Mouse (Mus musculus): ENCODE data around the gene Aspn. TPM values are rescaled to one million over a fixed set of nuclear protein-coding genes. Genes with fewer than 3 reads are reported as not detected.

Aspn gene
- polyA plus RNA-seq (2016; fragmentation: Nextera tagmentation; extraction: Ambion mirVana): 1.6 and 3.3 TPM in 2 replicates

DNA sequence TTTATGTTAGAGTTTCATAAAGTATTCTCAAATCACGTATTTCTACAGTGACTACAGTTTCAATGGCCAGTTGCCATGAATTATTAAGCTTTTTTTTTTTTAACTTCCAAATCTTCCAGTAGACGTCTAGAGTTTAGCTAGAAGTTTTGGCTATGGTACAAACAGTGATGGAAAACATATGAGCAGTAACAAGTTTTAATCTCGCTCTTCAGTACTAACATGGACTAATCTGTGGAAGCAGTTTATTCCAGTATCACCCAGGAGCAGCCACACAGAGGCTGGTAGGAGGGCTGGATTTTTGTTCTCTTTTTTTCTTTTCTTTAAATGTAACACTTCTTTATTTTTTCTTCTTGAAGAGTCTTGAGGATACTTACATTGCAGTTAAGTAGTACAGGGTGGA lies at the start of gene Aspn:
Gene Aspn (plus strand): TSS at position 165 of the 400 bp plus-strand sequence.
- Histone ChIP-seq H3K4me3 (no peak within 1 kb of the TSS), H3K9me3 (no peaks in the 10 kb centered on the region), H3K4me1 (no peaks in the 10 kb centered on the region), H3K9ac (replicated peaks) (no peak within 1 kb of the TSS), H3K27me3 (no peaks in the 10 kb centered on the region), H3K36me3 (no peaks in the 10 kb centered on the region), H3K4me2 (replicated peaks) (no peak within 1 kb of the TSS), H3K27ac (replicated peaks) (no peak within 1 kb of the TSS)
- ATAC-seq (ENCODE audit: low FRiP score, low read depth): no peak
- 90% methylated on average over 3 of the region's 3 CpGs for WGBS

DNA sequence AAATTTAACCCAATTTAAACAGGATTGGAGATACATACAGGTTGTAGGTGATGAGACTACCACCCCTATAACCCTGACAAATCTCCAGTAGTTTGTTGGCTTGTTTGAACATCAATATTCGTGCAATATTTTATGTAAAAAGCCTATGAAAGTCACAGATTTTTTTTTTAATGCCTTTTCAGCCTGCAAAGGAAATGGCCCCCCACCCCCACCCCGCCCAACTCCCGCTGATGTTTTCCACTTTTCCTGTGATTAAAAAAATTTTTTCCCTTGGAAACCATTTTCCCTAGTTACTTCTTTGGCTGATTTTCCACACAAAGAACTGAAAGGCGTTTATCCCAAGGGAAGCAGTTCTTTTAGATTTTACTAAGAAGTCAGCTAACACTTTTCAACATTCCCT lies 39.7 kb upstream of the Aspn start, which contains the start of gene Ecm2:
Gene Ecm2 (plus strand): TSS at position 301 of the 400 bp plus-strand sequence.
- no peaks in the 10 kb centered on the region for H3K9me3 ChIP-seq
- H3K9ac ChIP-seq (replicated peaks): no peak within 1 kb of the TSS
- H3K36me3 ChIP-seq: no peaks in the 10 kb centered on the region
- H3K27ac ChIP-seq (replicated peaks): no peak within 1 kb of the TSS
- no peak within 1 kb of the TSS for H3K4me3 ChIP-seq
- WGBS: 34% methylated on average over 4 of the region's 4 CpGs
- no peak within 1 kb of the TSS for H3K4me2 ChIP-seq (replicated peaks)
- H3K4me1 ChIP-seq: no peaks in the 10 kb centered on the region
- no peaks in the 10 kb centered on the region for H3K27me3 ChIP-seq
- no peak for ATAC-seq (ENCODE audit: low FRiP score, low read depth)

DNA sequence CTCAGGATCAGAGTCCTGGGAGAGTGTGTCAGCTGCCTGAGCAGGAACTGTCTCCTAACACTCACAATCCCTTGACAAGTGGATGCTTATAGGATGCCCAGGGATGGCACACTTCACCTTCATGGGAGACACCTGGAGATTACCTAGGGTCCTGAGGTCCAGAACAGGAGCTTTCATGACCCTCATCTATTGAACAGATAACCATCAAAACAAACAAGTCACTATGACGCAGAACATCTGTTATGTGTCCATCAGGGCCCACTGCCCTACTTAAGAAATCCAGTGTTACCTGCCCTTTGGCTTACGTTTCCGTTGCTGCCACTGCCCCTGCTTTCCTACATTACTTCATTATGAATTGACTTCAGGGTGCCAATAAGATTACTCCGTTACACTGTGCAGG lies 38.5 kb upstream of the Aspn start:
- no peak overlapping the region for H3K27ac ChIP-seq (replicated peaks)
- H3K36me3 ChIP-seq: no peaks in the 10 kb centered on the region
- ATAC-seq (ENCODE audit: low FRiP score, low read depth): no peak
- no peak overlapping the region for H3K4me2 ChIP-seq (replicated peaks)
- no peak overlapping the region for H3K4me3 ChIP-seq
- no peaks in the 10 kb centered on the region for H3K9me3 ChIP-seq
- no peaks in the 10 kb centered on the region for H3K4me1 ChIP-seq
- WGBS: 84% methylated on average over 4 of the region's 4 CpGs
- no peaks in the 10 kb centered on the region for H3K27me3 ChIP-seq
- no peak overlapping the region for H3K9ac ChIP-seq (replicated peaks)

DNA sequence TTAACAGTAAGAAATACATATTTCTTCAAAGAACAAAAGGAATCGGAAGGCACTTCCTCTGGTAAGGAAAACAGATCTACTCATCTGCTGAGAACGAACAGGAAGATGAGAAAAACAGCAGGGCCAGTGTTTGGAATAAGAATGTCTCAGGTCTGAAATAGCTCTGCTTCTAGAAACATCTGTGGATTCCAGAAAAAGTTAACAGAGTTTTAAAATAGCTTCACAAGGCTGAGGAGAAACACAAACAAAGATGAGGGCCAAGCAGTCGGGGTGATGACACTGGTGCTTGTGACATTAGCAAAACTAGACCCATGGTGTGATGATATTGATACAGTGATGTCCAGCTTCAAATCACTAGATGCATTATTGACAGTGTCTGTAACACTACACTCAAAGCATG lies 37.1 kb upstream of the Aspn start:
- Histone ChIP-seq H3K9ac (replicated peaks) (no peak overlapping the region), H3K4me2 (replicated peaks) (no peak overlapping the region), H3K27ac (replicated peaks) (no peak overlapping the region), H3K36me3 (no peaks in the 10 kb centered on the region), H3K9me3 (no peaks in the 10 kb centered on the region), H3K27me3 (no peaks in the 10 kb centered on the region), H3K4me1 (no peaks in the 10 kb centered on the region), H3K4me3 (no peak overlapping the region)
- WGBS: 80% methylated on average over 3 of the region's 3 CpGs
- no peak for ATAC-seq (ENCODE audit: low FRiP score, low read depth)

DNA sequence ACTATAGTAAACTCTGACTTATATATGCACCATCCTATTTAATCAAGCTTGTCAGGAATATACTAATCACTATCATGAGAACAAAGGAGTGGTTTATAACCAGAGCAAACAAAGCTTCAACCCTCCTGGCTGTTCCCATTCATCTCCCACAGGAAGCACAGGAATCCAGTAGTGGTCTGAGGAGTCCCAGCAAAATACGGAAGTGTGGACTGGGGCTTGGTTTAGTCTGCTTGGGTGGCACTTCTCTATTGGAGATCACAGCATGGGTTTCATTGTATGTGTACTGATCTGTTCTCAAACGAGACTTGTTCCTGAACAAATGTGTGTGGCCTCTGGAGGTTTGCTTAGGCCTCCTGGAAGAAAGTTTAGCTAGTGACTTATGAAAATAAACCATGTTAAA lies 25.5 kb upstream of the Aspn start:
- Histone ChIP-seq H3K27me3 (no peaks in the 10 kb centered on the region), H3K9ac (replicated peaks) (no peak overlapping the region), H3K9me3 (no peaks in the 10 kb centered on the region), H3K4me2 (replicated peaks) (no peak overlapping the region), H3K4me3 (no peak overlapping the region), H3K4me1 (no peaks in the 10 kb centered on the region), H3K27ac (replicated peaks) (no peak overlapping the region), H3K36me3 (no peaks in the 10 kb centered on the region)
- no peak for ATAC-seq (ENCODE audit: low FRiP score, low read depth)
- 36% methylated on average over 2 of the region's 2 CpGs for WGBS

DNA sequence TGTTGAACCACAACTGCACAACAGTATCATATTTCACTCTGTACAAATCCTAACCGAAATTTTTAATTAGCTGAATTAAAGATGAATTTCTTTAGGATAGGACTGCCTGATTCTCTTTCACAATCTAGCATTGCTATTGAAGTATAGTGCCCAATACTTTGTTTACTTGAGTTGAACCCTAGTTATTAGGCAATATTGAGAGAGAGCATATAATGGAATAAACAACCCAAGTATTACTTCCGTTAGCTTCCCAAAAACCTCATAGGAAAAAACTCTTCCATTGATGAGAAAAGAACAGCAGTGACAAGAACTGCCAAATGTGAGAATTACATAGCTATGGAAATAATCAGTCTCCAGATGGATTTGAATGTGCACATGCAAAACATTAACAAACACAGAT lies 18.0 kb upstream of the Aspn start:
- ATAC-seq (ENCODE audit: low FRiP score, low read depth): no peak
- Histone ChIP-seq H3K27ac (replicated peaks) (no peak overlapping the region), H3K9ac (replicated peaks) (no peak overlapping the region), H3K36me3 (no peaks in the 10 kb centered on the region), H3K9me3 (no peaks in the 10 kb centered on the region), H3K4me2 (replicated peaks) (no peak overlapping the region), H3K27me3 (no peaks in the 10 kb centered on the region), H3K4me1 (no peaks in the 10 kb centered on the region), H3K4me3 (no peak overlapping the region)
- 87% methylated on average over 2 of the region's 2 CpGs for WGBS

DNA sequence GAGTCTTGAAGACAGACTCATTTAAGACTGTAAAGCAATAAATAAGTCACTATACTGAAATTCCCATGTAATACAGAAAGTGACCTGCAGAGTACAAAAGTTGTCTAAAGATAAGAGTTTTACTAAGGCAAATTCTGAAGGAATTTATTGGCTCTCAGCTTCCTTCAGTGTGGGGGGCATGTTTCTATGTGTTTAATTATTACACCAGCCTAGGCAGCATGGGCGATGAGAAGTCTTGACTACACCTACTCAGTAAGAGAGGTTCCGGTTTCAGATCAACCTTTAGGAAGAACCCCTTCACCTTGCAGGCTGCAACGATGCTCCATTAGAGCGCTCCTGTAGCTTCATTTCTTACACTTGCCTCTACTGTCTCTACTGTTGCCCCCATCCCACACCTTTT lies 13.6 kb upstream of the Aspn start:
- no peaks in the 10 kb centered on the region for H3K27me3 ChIP-seq
- no peak overlapping the region for H3K4me2 ChIP-seq (replicated peaks)
- no peak overlapping the region for H3K9ac ChIP-seq (replicated peaks)
- no peak overlapping the region for H3K27ac ChIP-seq (replicated peaks)
- H3K36me3 ChIP-seq: no peaks in the 10 kb centered on the region
- H3K4me1 ChIP-seq: no peaks in the 10 kb centered on the region
- H3K9me3 ChIP-seq: no peaks in the 10 kb centered on the region
- ATAC-seq (ENCODE audit: low FRiP score, low read depth): no peak
- H3K4me3 ChIP-seq: no peak overlapping the region
- WGBS: 98% methylated on average over 4 of the region's 4 CpGs

DNA sequence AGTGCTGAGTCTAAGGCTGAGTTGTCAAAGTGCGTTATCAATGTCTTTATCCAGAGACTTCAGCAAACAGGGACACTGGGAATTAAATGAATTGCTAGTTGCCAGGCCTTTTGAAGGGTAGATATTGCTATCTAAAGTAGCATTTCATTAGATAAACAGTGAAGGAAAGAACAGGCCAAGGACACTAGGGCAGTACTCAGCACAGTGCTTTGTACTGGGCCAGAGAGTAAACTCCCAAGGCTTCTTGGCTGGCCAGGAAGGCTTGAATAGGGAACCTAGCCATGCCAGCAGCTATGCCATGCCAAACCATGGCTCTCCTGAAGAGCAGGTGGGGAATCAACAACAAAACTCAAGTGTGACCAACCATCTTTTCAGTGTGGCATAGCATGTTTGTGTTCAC lies 7.3 kb upstream of the Aspn start:
- no peak for ATAC-seq (ENCODE audit: low FRiP score, low read depth)
- Histone ChIP-seq H3K4me3 (no peak overlapping the region), H3K4me1 (no peaks in the 10 kb centered on the region), H3K9me3 (no peaks in the 10 kb centered on the region), H3K4me2 (replicated peaks) (no peak overlapping the region), H3K27ac (replicated peaks) (no peak overlapping the region), H3K36me3 (no peaks in the 10 kb centered on the region), H3K9ac (replicated peaks) (no peak overlapping the region), H3K27me3 (no peaks in the 10 kb centered on the region)
- 100% methylated on average over 1 of the region's 1 CpGs for WGBS

DNA sequence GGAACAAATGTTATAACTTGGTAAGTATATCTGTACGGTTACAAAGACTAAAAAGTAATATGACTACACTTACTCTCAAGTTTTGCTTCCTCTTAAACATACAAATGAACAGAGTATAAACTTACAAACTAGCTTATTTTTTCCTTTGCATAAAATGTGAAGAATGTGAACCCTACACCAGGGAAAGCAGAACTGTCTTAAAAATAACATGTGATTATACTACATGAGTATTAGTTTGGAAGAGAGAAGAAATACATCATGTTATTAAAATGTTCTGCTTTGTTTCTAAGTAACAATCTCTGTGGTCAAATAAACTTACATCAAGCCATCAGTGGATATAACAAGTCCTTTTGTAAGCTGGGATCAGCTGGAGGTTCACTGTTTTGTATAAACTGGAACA lies 5.5 kb upstream of the Aspn start:
- no peaks in the 10 kb centered on the region for H3K9me3 ChIP-seq
- 86% methylated on average over 1 of the region's 1 CpGs for WGBS
- H3K27ac ChIP-seq (replicated peaks): no peak overlapping the region
- no peaks in the 10 kb centered on the region for H3K4me1 ChIP-seq
- no peak overlapping the region for H3K4me2 ChIP-seq (replicated peaks)
- H3K27me3 ChIP-seq: no peaks in the 10 kb centered on the region
- no peaks in the 10 kb centered on the region for H3K36me3 ChIP-seq
- no peak overlapping the region for H3K9ac ChIP-seq (replicated peaks)
- no peak for ATAC-seq (ENCODE audit: low FRiP score, low read depth)
- H3K4me3 ChIP-seq: no peak overlapping the region

DNA sequence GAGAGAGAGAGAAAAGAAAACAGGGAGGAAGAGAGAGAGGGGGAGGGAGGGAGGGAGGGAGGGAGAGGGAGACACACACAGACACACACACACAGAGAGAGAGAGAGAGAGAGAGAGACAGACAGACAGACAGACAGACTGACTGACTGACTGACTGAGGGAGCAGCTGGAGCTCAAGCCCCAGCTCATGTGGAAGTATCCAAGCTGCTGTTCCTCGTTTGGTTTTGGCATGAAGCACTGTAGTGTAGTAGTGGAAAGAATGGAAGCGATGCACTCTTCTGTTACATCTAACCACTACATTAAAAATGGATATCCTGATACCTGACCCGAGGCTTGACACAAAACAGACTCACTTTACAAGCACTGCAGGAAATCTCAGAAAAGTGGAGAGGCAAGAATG lies 1.4 kb downstream of the Aspn start:
- Histone ChIP-seq H3K4me3 (no peak overlapping the region), H3K27me3 (no peaks in the 10 kb centered on the region), H3K9me3 (no peaks in the 10 kb centered on the region), H3K4me1 (no peaks in the 10 kb centered on the region), H3K9ac (replicated peaks) (no peak overlapping the region), H3K27ac (replicated peaks) (no peak overlapping the region), H3K4me2 (replicated peaks) (no peak overlapping the region), H3K36me3 (no peaks in the 10 kb centered on the region)
- no peak for ATAC-seq (ENCODE audit: low FRiP score, low read depth)
- WGBS: 72% methylated on average over 3 of the region's 3 CpGs

DNA sequence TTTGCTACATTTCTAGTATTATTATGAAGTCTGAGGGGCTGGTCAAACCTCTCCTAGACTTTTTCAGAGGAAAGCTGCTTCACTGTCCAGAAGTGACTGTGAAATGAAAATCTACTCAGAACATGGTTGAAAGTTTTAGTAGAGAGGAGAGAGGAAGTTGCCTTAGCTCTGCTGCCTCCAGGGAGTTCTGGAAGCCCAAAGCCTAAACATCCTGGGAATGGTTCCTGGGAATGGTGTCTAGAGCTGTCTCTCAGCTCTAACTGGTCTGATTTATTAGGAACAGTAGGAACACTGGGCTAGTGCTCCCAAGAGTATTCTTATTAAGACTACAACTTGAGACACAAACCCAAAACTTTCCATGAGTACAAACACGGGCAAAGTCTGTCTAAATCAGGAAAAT lies 2.3 kb downstream of the Aspn start:
- no peak overlapping the region for H3K4me3 ChIP-seq
- no peaks in the 10 kb centered on the region for H3K27me3 ChIP-seq
- no peak for ATAC-seq (ENCODE audit: low FRiP score, low read depth)
- WGBS: 88% methylated on average over 1 of the region's 1 CpGs
- H3K4me2 ChIP-seq (replicated peaks): no peak overlapping the region
- H3K36me3 ChIP-seq: no peaks in the 10 kb centered on the region
- no peaks in the 10 kb centered on the region for H3K9me3 ChIP-seq
- no peak overlapping the region for H3K27ac ChIP-seq (replicated peaks)
- no peak overlapping the region for H3K9ac ChIP-seq (replicated peaks)
- no peaks in the 10 kb centered on the region for H3K4me1 ChIP-seq

DNA sequence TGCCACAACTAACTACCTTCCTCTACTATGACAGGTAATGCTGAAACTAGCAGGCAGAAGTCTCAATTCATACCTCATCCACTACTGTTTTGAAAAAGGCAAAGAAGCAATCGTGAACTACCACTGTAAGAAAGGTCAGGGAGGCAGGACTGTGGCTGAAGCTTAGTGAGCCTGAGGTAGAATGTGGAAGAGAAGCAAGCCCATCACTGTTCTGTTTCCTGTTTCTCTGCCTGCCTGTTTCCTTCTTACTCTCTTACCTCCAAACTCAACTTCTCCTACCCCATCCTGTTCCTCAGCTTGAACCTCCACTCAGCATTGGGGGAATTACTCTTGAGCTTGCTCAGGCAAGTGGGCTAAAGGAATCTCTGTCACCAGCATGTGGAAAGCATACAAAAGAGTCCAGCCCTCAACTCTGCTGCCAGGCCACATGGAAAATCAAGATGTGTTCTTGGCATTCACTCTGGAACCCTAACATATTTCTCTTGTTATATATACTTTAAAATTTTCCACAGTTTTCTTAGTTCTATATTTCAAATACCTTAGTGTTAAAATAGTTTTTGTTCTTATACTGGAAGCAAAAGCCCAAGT lies 3.4 kb downstream of the Aspn start:
- no peaks in the 10 kb centered on the region for H3K4me1 ChIP-seq
- no peak overlapping the region for H3K9ac ChIP-seq (replicated peaks)
- no peaks in the 10 kb centered on the region for H3K36me3 ChIP-seq
- WGBS: 87% methylated on average over 1 of the region's 1 CpGs
- no peak overlapping the region for H3K4me3 ChIP-seq
- H3K27ac ChIP-seq (replicated peaks): no peak overlapping the region
- H3K9me3 ChIP-seq: no peaks in the 10 kb centered on the region
- no peak overlapping the region for H3K4me2 ChIP-seq (replicated peaks)
- no peaks in the 10 kb centered on the region for H3K27me3 ChIP-seq
- no peak for ATAC-seq (ENCODE audit: low FRiP score, low read depth)

DNA sequence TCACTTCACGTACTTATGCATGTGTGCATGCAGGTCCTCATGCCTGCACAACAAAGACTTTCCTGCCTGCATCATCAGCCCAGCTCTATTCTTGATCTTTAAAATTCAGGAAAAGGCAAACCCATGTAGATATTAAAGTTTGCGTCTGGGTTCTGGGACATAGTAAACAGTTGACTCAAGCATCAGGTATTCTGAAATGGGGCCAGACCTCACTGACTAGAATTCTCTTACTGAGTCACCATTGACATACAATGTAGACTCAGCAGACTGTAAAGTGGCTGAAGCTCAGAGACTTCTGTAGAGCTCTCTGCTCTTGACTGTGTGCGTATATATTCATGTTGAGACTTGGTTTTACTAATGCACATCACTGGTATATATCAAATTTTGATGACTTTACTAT lies 5.4 kb downstream of the Aspn start:
- Histone ChIP-seq H3K4me2 (replicated peaks) (no peak overlapping the region), H3K4me3 (no peak overlapping the region), H3K9ac (replicated peaks) (no peak overlapping the region), H3K36me3 (no peaks in the 10 kb centered on the region), H3K27me3 (no peaks in the 10 kb centered on the region), H3K4me1 (no peaks in the 10 kb centered on the region), H3K27ac (replicated peaks) (no peak overlapping the region), H3K9me3 (no peaks in the 10 kb centered on the region)
- whole genome bisulfite sequencing: 96% methylated on average over 3 of the region's 3 CpGs
- ATAC-seq (ENCODE audit: low FRiP score, low read depth): no peak

Data from midbrain, embryonic 12.5 days (tissue).